Mouse (Mus musculus): ENCODE results near the gene Grn. TPM values are rescaled to one million over a fixed set of nuclear protein-coding genes. Genes with fewer than 3 reads are reported as not detected.
A peak's percentile ranks its signal among the peaks of the same experiment; 100 is the strongest.
"Not testable (repeated sequence)": the region's sequence is repeated elsewhere in the genome, so short reads cannot be mapped to it uniquely, and the experiment has no call there.

Gene Grn
- polyA plus RNA-seq, 2 experiments = 28.9 to 34.1 TPM

GRCm38 (mm10) chr11:102384418-102384817, 45.7 kb upstream of the Grn start:
- Histone ChIP-seq H3K4me1 (replicated peaks; ENCODE audit: control insufficient read depth in 2 of 2, insufficient read depth in 2 of 2, low read length in 1 of 2) (peaks cover 26 to 37% of the 10 kb centered on the region in 2 experiments), H3K4me2 (ENCODE audit: low read depth) (peak overlapping the region; percentile 24; the same call in 1 of the 2 replicates), H3K9me3 (ENCODE audit: control insufficient read depth, low read length) (no peaks in the 10 kb centered on the region), H3K4me3 (ENCODE audit: insufficient read depth in 1 of 2, low read depth in 2 of 2, low read length in 2 of 2) (no peak overlapping the region), H3K36me3 (replicated peaks; ENCODE audit: control insufficient read depth, insufficient read depth, low read depth) (no peaks in the 10 kb centered on the region), H3K9ac (replicated peaks) (no peak overlapping the region), H3K27ac (no peak overlapping the region), H3K27me3 (ENCODE audit: control insufficient read depth, insufficient read depth, low read length) (peaks cover 6% of the 10 kb centered on the region; the same call in 1 of the 2 replicates)
- no peak for DNase-seq (ENCODE audit: low read depth in 3 of 3, low spot score in 3 of 3)
- ATAC-seq (ENCODE audit: insufficient read depth) = no peak
- TF ChIP-seq EP300 (IDR thresholded peaks at IDR 0.05; ENCODE audit: low read depth) = no peak
- no peak for TF ChIP-seq CTCF (IDR thresholded peaks at IDR 0.05; ENCODE audit: low read depth)
- 50% methylated on average over 2 of the region's 2 CpGs for WGBS (ENCODE audit: insufficient replicate concordance)

- DNase-seq (ENCODE audit: low read depth in 3 of 3, low spot score in 3 of 3) = no peak
Observed at GRCm38 (mm10) chr11:102385075-102385474, 45.0 kb upstream of the Grn start.

GRCm38 (mm10) chr11:102386121-102386520, 44.0 kb upstream of the Grn start:
- H3K36me3 ChIP-seq (replicated peaks; ENCODE audit: control insufficient read depth, insufficient read depth, low read depth) = no peaks in the 10 kb centered on the region
- WGBS (ENCODE audit: insufficient replicate concordance) = 27% methylated on average over 5 of the region's 5 CpGs
- DNase-seq (ENCODE audit: low read depth in 3 of 3, low spot score in 3 of 3) (no peak), ATAC-seq (ENCODE audit: insufficient read depth) (no peak)
- peaks cover 25 to 32% of the 10 kb centered on the region in 2 experiments for H3K4me1 ChIP-seq (replicated peaks; ENCODE audit: control insufficient read depth in 2 of 2, insufficient read depth in 2 of 2, low read length in 1 of 2)
- TF ChIP-seq CTCF (IDR thresholded peaks at IDR 0.05; ENCODE audit: low read depth) (no peak), EP300 (IDR thresholded peaks at IDR 0.05; ENCODE audit: low read depth) (no peak)
- H3K27ac ChIP-seq = no peak overlapping the region
- peaks cover 15% of the 10 kb centered on the region for H3K27me3 ChIP-seq (ENCODE audit: control insufficient read depth, insufficient read depth, low read length)
- no peaks in the 10 kb centered on the region for H3K9me3 ChIP-seq (ENCODE audit: control insufficient read depth, low read length)
- no peak overlapping the region for H3K4me2 ChIP-seq (ENCODE audit: low read depth)
- no peak overlapping the region for H3K4me3 ChIP-seq (ENCODE audit: insufficient read depth in 1 of 2, low read depth in 2 of 2, low read length in 2 of 2)
- no peak overlapping the region for H3K9ac ChIP-seq (replicated peaks)

More at GRCm38 (mm10) chr11:102385075-102385474, 45.0 kb upstream of the Grn start:
- Histone ChIP-seq H3K4me3 (ENCODE audit: insufficient read depth in 1 of 2, low read depth in 2 of 2, low read length in 2 of 2) (no peak overlapping the region), H3K27me3 (ENCODE audit: control insufficient read depth, insufficient read depth, low read length) (peaks cover 6% of the 10 kb centered on the region; the same call in 1 of the 2 replicates), H3K36me3 (replicated peaks; ENCODE audit: control insufficient read depth, insufficient read depth, low read depth) (no peaks in the 10 kb centered on the region), H3K27ac (no peak overlapping the region), H3K4me1 (replicated peaks; ENCODE audit: control insufficient read depth in 2 of 2, insufficient read depth in 2 of 2, low read length in 1 of 2) (peaks cover 26 to 37% of the 10 kb centered on the region in 2 experiments), H3K9ac (replicated peaks) (no peak overlapping the region), H3K4me2 (ENCODE audit: low read depth) (no peak overlapping the region), H3K9me3 (ENCODE audit: control insufficient read depth, low read length) (no peaks in the 10 kb centered on the region)
- WGBS (ENCODE audit: insufficient replicate concordance) = 42% methylated on average over 4 of the region's 4 CpGs
- ATAC-seq (ENCODE audit: insufficient read depth) = no peak
- TF ChIP-seq CTCF (IDR thresholded peaks at IDR 0.05; ENCODE audit: low read depth) (no peak), EP300 (IDR thresholded peaks at IDR 0.05; ENCODE audit: low read depth) (no peak)

- WGBS (ENCODE audit: insufficient replicate concordance) = 72% methylated on average over 4 of the region's 5 CpGs
Observed at GRCm38 (mm10) chr11:102389436-102389835, 40.7 kb upstream of the Grn start.

GRCm38 (mm10) chr11:102392441-102393237, 37.5 kb upstream of the Grn start:
- DNase-seq (ENCODE audit: low read depth in 3 of 3, low spot score in 3 of 3) (no peak), ATAC-seq (ENCODE audit: insufficient read depth) (peak; percentile 29; the same call in 1 of the 2 replicates)
- H3K9me3 ChIP-seq (ENCODE audit: control insufficient read depth, low read length) = no peaks in the 10 kb centered on the region
- H3K4me3 ChIP-seq (ENCODE audit: insufficient read depth in 1 of 2, low read depth in 2 of 2, low read length in 2 of 2) = peak overlapping the region; percentile 33 to 35
- peaks cover 6 to 12% of the 10 kb centered on the region in 2 experiments; a peak in 3 of 4 replicates for H3K4me1 ChIP-seq (replicated peaks; ENCODE audit: control insufficient read depth in 2 of 2, insufficient read depth in 2 of 2, low read length in 1 of 2)
- WGBS (ENCODE audit: insufficient replicate concordance) = 17% methylated on average over 15 of the region's 15 CpGs
- no peak overlapping the region for H3K27ac ChIP-seq
- H3K4me2 ChIP-seq (ENCODE audit: low read depth) = peak overlapping the region; percentile 61
- H3K9ac ChIP-seq (replicated peaks) = no peak overlapping the region; the same call in none of the 2 replicates
- TF ChIP-seq EP300 (IDR thresholded peaks at IDR 0.05; ENCODE audit: low read depth) = no peak
- no peak for TF ChIP-seq CTCF (IDR thresholded peaks at IDR 0.05; ENCODE audit: low read depth)
- H3K27me3 ChIP-seq (ENCODE audit: control insufficient read depth, insufficient read depth, low read length) = peaks cover 65% of the 10 kb centered on the region
- H3K36me3 ChIP-seq (replicated peaks; ENCODE audit: control insufficient read depth, insufficient read depth, low read depth) = no peaks in the 10 kb centered on the region

More at GRCm38 (mm10) chr11:102389436-102389835, 40.7 kb upstream of the Grn start:
- DNase-seq (ENCODE audit: low read depth in 3 of 3, low spot score in 3 of 3); H3K4me2 ChIP-seq (ENCODE audit: low read depth); H3K36me3 ChIP-seq (replicated peaks; ENCODE audit: control insufficient read depth, insufficient read depth, low read depth); H3K27ac ChIP-seq; H3K9ac ChIP-seq (replicated peaks); ATAC-seq (ENCODE audit: insufficient read depth); H3K9me3 ChIP-seq (ENCODE audit: control insufficient read depth, low read length); H3K4me3 ChIP-seq (ENCODE audit: insufficient read depth in 1 of 2, low read depth in 2 of 2, low read length in 2 of 2): not testable (repeated sequence)
- H3K27me3 ChIP-seq (ENCODE audit: control insufficient read depth, insufficient read depth, low read length) = peaks cover 45% of the 10 kb centered on the region
- peaks cover 6 to 18% of the 10 kb centered on the region in 2 experiments for H3K4me1 ChIP-seq (replicated peaks; ENCODE audit: control insufficient read depth in 2 of 2, insufficient read depth in 2 of 2, low read length in 1 of 2)
